In the genomic region with DNA sequence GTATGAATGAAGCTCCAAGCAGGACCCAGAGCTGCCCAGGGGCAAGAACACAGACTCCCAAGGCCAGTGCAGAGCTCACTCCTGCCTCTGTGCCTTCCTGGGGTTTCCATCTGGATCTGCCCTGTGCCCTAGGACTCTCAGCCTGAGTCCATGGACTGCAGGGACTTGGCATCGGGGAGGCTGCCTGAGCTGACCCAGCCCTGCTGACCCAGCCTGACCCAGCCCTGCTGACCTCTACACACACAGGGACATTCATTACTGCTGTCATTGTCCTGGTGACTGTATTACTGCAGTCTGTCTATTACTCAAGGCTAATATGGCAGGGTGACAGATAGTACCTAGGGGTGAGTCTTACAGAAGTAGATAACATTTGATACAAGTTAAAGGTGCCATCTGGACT, we compare ENCODE assay signal across 29 mouse cellular contexts. TPM values are rescaled to one million over a fixed set of nuclear protein-coding genes. Genes with fewer than 3 reads are reported as not detected.
DNase-seq lines count a peak whose midpoint lies in the region; ATAC-seq and TF ChIP-seq lines count a peak whose summit lies in the region.
"Had no signal": no experiment of that assay in that cellular context is flagged by ENCODE, and none has a peak within 500 bp of the region (broad histone marks: within the 10 kb centered on the region; RNA-seq: fewer than 3 reads in every experiment).

No protein-coding gene starts in this region.

- no peak for TF ChIP-seq CTCF in liver, postnatal 0 days (IDR thresholded peaks at IDR 0.05; ENCODE audit: low read depth)

- peak; percentile 23; the same call in 1 of the 2 replicates for ATAC-seq in liver, postnatal 0 days
- no peak for ATAC-seq in liver, embryonic 11.5 days (replicated peaks; ENCODE audit: low FRiP score)
- ATAC-seq: activated CD4-positive, CD25-positive, alpha-beta regulatory T cell, adult 4 months; forebrain, embryonic 16.5 days; inflammation-experienced regulatory T-cells, adult 6 months; lung, postnatal 0 days; midbrain, embryonic 16.5 days had no signal

- no peaks in the 10 kb centered on the region for H3K9me3 ChIP-seq in liver, postnatal 0 days (ENCODE audit: low read length)
- no peaks in the 10 kb centered on the region for H3K9me3 ChIP-seq in liver, embryonic 11.5 days (ENCODE audit: control insufficient read depth, low read length)
- H3K9me3 ChIP-seq: embryonic facial prominence, embryonic 15.5 days; heart, embryonic 15.5 days; midbrain, embryonic 10.5 days; neural tube, embryonic 13.5 days had no signal

- H3K4me1 ChIP-seq in liver, postnatal 0 days (ENCODE audit: insufficient read depth) = no peaks in the 10 kb centered on the region
- no peaks in the 10 kb centered on the region for H3K4me1 ChIP-seq in liver, embryonic 11.5 days (replicated peaks; ENCODE audit: control insufficient read depth, insufficient read depth, low read length)
- H3K4me1 ChIP-seq: embryonic facial prominence, embryonic 15.5 days; heart, embryonic 15.5 days; midbrain, embryonic 10.5 days; neural tube, embryonic 13.5 days had no signal

- WGBS in liver, postnatal 0 days (ENCODE audit: insufficient replicate concordance) = 50% methylated on average over 1 of the region's 1 CpGs
- 53% methylated on average over 1 of the region's 1 CpGs for WGBS in liver, embryonic 11.5 days

- H3K27me3 ChIP-seq in liver, postnatal 0 days (ENCODE audit: insufficient read depth, low read length) = 0 out of 2 replicates have a peak, but pooled peaks cover 4% of the 10 kb centered on the region
- H3K27me3 ChIP-seq in liver, embryonic 11.5 days (replicated peaks; ENCODE audit: control insufficient read depth, insufficient read depth, low read length) = peaks cover 5% of the 10 kb centered on the region; the same call in 1 of the 2 replicates

- peak; percentile 91 for DNase-seq in heart, adult 11 months
- no peak for DNase-seq in heart, postnatal 36 days
- no peak for DNase-seq in liver, postnatal 0 days
- no peak for DNase-seq in liver, embryonic 11.5 days (ENCODE audit: low spot score)
- DNase-seq in adrenal gland, postnatal 25 days = peak; percentile 43
- no peak for DNase-seq in cerebellum, postnatal 36 days
- no peak for DNase-seq in thymus, postnatal 4 days
- DNase-seq: cerebellum, adult 9-10 months; heart, postnatal 4 days; kidney, adult 8-10 months; retina, postnatal 1 day; right cerebral cortex, postnatal 25 days; thymus, postnatal 14 days had no signal

- no peaks in the 10 kb centered on the region for H3K36me3 ChIP-seq in liver, postnatal 0 days (replicated peaks; ENCODE audit: insufficient read depth, low read length)
- no peaks in the 10 kb centered on the region for H3K36me3 ChIP-seq in liver, embryonic 11.5 days (ENCODE audit: control insufficient read depth, insufficient read depth, low read length)
- H3K36me3 ChIP-seq: embryonic facial prominence, embryonic 15.5 days; heart, embryonic 15.5 days; midbrain, embryonic 10.5 days; neural tube, embryonic 13.5 days had no signal

- no peak overlapping the region for H3K27ac ChIP-seq in liver, postnatal 0 days (ENCODE audit: low read depth)
- H3K27ac ChIP-seq in liver, embryonic 11.5 days (ENCODE audit: low read depth, low read length) = no peak overlapping the region
- H3K27ac ChIP-seq: embryonic facial prominence, embryonic 15.5 days; heart, embryonic 15.5 days; hindbrain, embryonic 14.5 days; midbrain, embryonic 10.5 days; neural tube, embryonic 13.5 days had no signal

- H3K9ac ChIP-seq in liver, postnatal 0 days (replicated peaks) = no peak overlapping the region
- H3K9ac ChIP-seq in liver, embryonic 11.5 days (ENCODE audit: low read depth, low read length) = no peak overlapping the region
- H3K9ac ChIP-seq: embryonic facial prominence, embryonic 15.5 days; heart, embryonic 15.5 days; hindbrain, embryonic 14.5 days; neural tube, embryonic 13.5 days had no signal

- no peak for TF ChIP-seq EP300 in liver, postnatal 0 days (IDR thresholded peaks at IDR 0.05; ENCODE audit: low read depth)

- no peak overlapping the region for H3K4me2 ChIP-seq in liver, postnatal 0 days (ENCODE audit: low read depth, low read length)
- H3K4me2 ChIP-seq in liver, embryonic 11.5 days = no peak overlapping the region
- H3K4me2 ChIP-seq: embryonic facial prominence, embryonic 15.5 days; heart, embryonic 15.5 days; hindbrain, embryonic 14.5 days; neural tube, embryonic 13.5 days had no signal

- intact Hi-C loops in heart, postnatal 36 days (cut with DNase I) = loop anchor here (5.0 kb wide), 1 partner anchor 94 kb away; no protein-coding TSS in a partner anchor

- H3K4me3 ChIP-seq in liver, postnatal 0 days (ENCODE audit: low read depth, low read length) = no peak overlapping the region
- no peak overlapping the region for H3K4me3 ChIP-seq in liver, embryonic 11.5 days (ENCODE audit: low read depth, low read length)
- H3K4me3 ChIP-seq: embryonic facial prominence, embryonic 15.5 days; heart, embryonic 15.5 days; midbrain, embryonic 10.5 days; myocyte; neural tube, embryonic 13.5 days had no signal

RNA-seq across cellular contexts. Expression of a gene that starts 30.1 kb away (rescaled TPM):
- not detected for total RNA-seq in heart, postnatal 36 days (2021)
- polyA plus RNA-seq in liver, postnatal 0 days (2015; fragmentation: Nextera tagmentation; extraction: Ambion mirVana) = not detected in 2 replicates
- polyA plus RNA-seq in liver, embryonic 11.5 days (2014; fragmentation: Nextera tagmentation; extraction: Ambion mirVana) = not detected in 2 replicates
- total RNA-seq in adrenal gland, postnatal 25 days (2021) = not detected in 2 replicates
- total RNA-seq: heart, postnatal 4 days; left cerebral cortex, postnatal 14 days had no signal
- polyA plus RNA-seq: brain, embryonic 14.5 days; embryonic facial prominence, embryonic 15.5 days; forebrain, embryonic 16.5 days; hindbrain, embryonic 14.5 days; limb, embryonic 14.5 days; liver, embryonic 16.5 days; lung, postnatal 0 days; midbrain, embryonic 10.5 days; midbrain, embryonic 16.5 days; neural tube, embryonic 13.5 days; spleen, adult 2 months had no signal

Comparison
In these comparisons a context has a peak if more than half of its experiments do, and no peak if none do; other contexts are left out.
1. DNase-seq: peak in heart, adult 11 months (single experiment) and adrenal gland, postnatal 25 days (single experiment); none in heart, postnatal 36 days (0 of 2), liver, postnatal 0 days (single experiment), liver, embryonic 11.5 days (single experiment), cerebellum, postnatal 36 days (0 of 2) and thymus, postnatal 4 days (single experiment).